Mouse (Mus musculus) embryonic fibroblast, embryonic 13.5 days (primary cell): Measurements from ENCODE around the gene Arntl.

ENCODE experiments used
- CTCF ChIP-seq: IDR thresholded peaks from 2 replicates; pipeline ENCODE4 v1.5.1; 2011; ENCODE audit warnings: mild to moderate bottlenecking, control low read depth, low read length, moderate library complexity, borderline replicate concordance; ENCODE audit not compliant: insufficient read depth
- POLR2A ChIP-seq: IDR thresholded peaks from 2 replicates; pipeline ENCODE4 v1.6.1; 2011; ENCODE audit warnings: low read depth, mild to moderate bottlenecking, control low read depth, low read length, moderate library complexity

- no peak for TF ChIP-seq POLR2A
- no peak for TF ChIP-seq CTCF
These were observed 54.4 kb downstream of the Arntl start for GRCm38 (mm10) chr7:113261690-113262089.
